Mouse (Mus musculus) brown adipose tissue, adult 24 weeks (tissue): ENCODE data around the gene Pdcd1lg2. TPM values are rescaled to one million over a fixed set of nuclear protein-coding genes. Genes with fewer than 3 reads are reported as not detected.
A peak's percentile ranks its signal among the peaks of the same experiment; 100 is the strongest.

Experiments
- H3K27ac ChIP-seq: fragments of 200-500 bp; replicated peaks from 2 replicates; pipeline ENCODE4 v1.5.1; 2012; ENCODE audit warnings: low read depth, mild to moderate bottlenecking, low read length
- H3K4me1 ChIP-seq: fragments of 200-500 bp; 2 replicates; pipeline ENCODE4 v1.6.1; 2012; ENCODE audit warnings: low read length, mixed read lengths; ENCODE audit not compliant: control insufficient read depth, insufficient read depth, insufficient read length
- H3K4me3 ChIP-seq: fragments of 200-500 bp; 2 replicates; pipeline ENCODE4 v1.5.1; 2012; ENCODE audit warnings: low read depth, mild to moderate bottlenecking, low read length, moderate library complexity; ENCODE audit not compliant: insufficient read depth
- polyA plus RNA-seq: library from polyadenylated mRNA; stranded (reverse); fragments of >200 nt; gene quantifications from 2 replicates; pipeline ENCODE4 v1.2.4, GENCODE M21; 2012; ENCODE audit not compliant: missing spikeins, insufficient read depth, insufficient read length

Pdcd1lg2 gene
- polyA plus RNA-seq, 1 experiment: not detected

- Histone ChIP-seq H3K4me1 (peaks cover 15% of the 10 kb centered on the region), H3K4me3 (no peak overlapping the region)
Measured at GRCm38 (mm10) chr19:29463645-29464395, 53.1 kb downstream of the Pdcd1lg2 start.

GRCm38 (mm10) chr19:29466819-29467218, 56.1 kb downstream of the Pdcd1lg2 start:
- peaks cover 30% of the 10 kb centered on the region for H3K4me1 ChIP-seq
- no peak overlapping the region for H3K4me3 ChIP-seq
- H3K27ac ChIP-seq: no peak overlapping the region

More at GRCm38 (mm10) chr19:29463645-29464395, 53.1 kb downstream of the Pdcd1lg2 start:
- H3K27ac ChIP-seq: no peak overlapping the region

- H3K27ac ChIP-seq: peak overlapping the region; percentile 95
- H3K4me1 ChIP-seq: peaks cover 34% of the 10 kb centered on the region
Measured at GRCm38 (mm10) chr19:29468941-29469685, 58.4 kb downstream of the Pdcd1lg2 start.

GRCm38 (mm10) chr19:29469686-29470254, 59.1 kb downstream of the Pdcd1lg2 start:
- H3K27ac ChIP-seq: peak overlapping the region; percentile 95
- no peak overlapping the region for H3K4me3 ChIP-seq
- H3K4me1 ChIP-seq: peaks cover 34% of the 10 kb centered on the region

More at GRCm38 (mm10) chr19:29468941-29469685, 58.4 kb downstream of the Pdcd1lg2 start:
- no peak overlapping the region for H3K4me3 ChIP-seq

GRCm38 (mm10) chr19:29470652-29471051, 59.9 kb downstream of the Pdcd1lg2 start:
- H3K27ac ChIP-seq: peak overlapping the region; percentile 95
- peaks cover 34% of the 10 kb centered on the region for H3K4me1 ChIP-seq
- no peak overlapping the region for H3K4me3 ChIP-seq

- peaks cover 34% of the 10 kb centered on the region for H3K4me1 ChIP-seq
- peak overlapping the region; percentile 16 for H3K27ac ChIP-seq
- H3K4me3 ChIP-seq: no peak overlapping the region
Measured at GRCm38 (mm10) chr19:29472424-29472823, 61.7 kb downstream of the Pdcd1lg2 start.

- H3K4me3 ChIP-seq: no peak overlapping the region
- H3K27ac ChIP-seq: no peak overlapping the region
- H3K4me1 ChIP-seq: peaks cover 34% of the 10 kb centered on the region
Measured at GRCm38 (mm10) chr19:29472946-29473345, 62.2 kb downstream of the Pdcd1lg2 start.

- no peak overlapping the region for H3K27ac ChIP-seq
- peaks cover 22% of the 10 kb centered on the region for H3K4me1 ChIP-seq
- H3K4me3 ChIP-seq: no peak overlapping the region
Measured at GRCm38 (mm10) chr19:29474803-29475202, 64.1 kb downstream of the Pdcd1lg2 start.

- no peak overlapping the region for H3K4me3 ChIP-seq
- H3K4me1 ChIP-seq: peaks cover 18% of the 10 kb centered on the region
Measured at GRCm38 (mm10) chr19:29475210-29475620, 64.5 kb downstream of the Pdcd1lg2 start.

GRCm38 (mm10) chr19:29478598-29478997, 67.9 kb downstream of the Pdcd1lg2 start:
- H3K4me3 ChIP-seq: no peak overlapping the region
- 0 out of 2 replicates have a peak overlapping the region, but pooled peaks have one; percentile 12 for H3K27ac ChIP-seq
- peaks cover 2% of the 10 kb centered on the region for H3K4me1 ChIP-seq

More at GRCm38 (mm10) chr19:29475210-29475620, 64.5 kb downstream of the Pdcd1lg2 start:
- H3K27ac ChIP-seq: no peak overlapping the region

- H3K4me3 ChIP-seq: no peak overlapping the region
- H3K27ac ChIP-seq: no peak overlapping the region
- H3K4me1 ChIP-seq: peaks cover 16% of the 10 kb centered on the region
Measured at GRCm38 (mm10) chr19:29481578-29481977, 70.9 kb downstream of the Pdcd1lg2 start.

GRCm38 (mm10) chr19:29482148-29482547, 71.4 kb downstream of the Pdcd1lg2 start:
- peaks cover 19% of the 10 kb centered on the region for H3K4me1 ChIP-seq
- no peak overlapping the region for H3K4me3 ChIP-seq
- no peak overlapping the region for H3K27ac ChIP-seq

GRCm38 (mm10) chr19:29482637-29483036, 71.9 kb downstream of the Pdcd1lg2 start:
- H3K4me3 ChIP-seq: no peak overlapping the region
- peak overlapping the region; percentile 41 for H3K27ac ChIP-seq
- H3K4me1 ChIP-seq: peaks cover 19% of the 10 kb centered on the region

GRCm38 (mm10) chr19:29483386-29483785, 72.7 kb downstream of the Pdcd1lg2 start:
- Histone ChIP-seq H3K27ac (peak overlapping the region; percentile 10; the same call in 1 of the 2 replicates), H3K4me3 (no peak overlapping the region), H3K4me1 (peaks cover 20% of the 10 kb centered on the region)

- Histone ChIP-seq H3K4me1 (peaks cover 23% of the 10 kb centered on the region), H3K27ac (peak overlapping the region; percentile 62), H3K4me3 (no peak overlapping the region)
Measured at GRCm38 (mm10) chr19:29484537-29484936, 73.8 kb downstream of the Pdcd1lg2 start.
